Mouse (Mus musculus) left cerebral cortex, postnatal 10 days (tissue): ENCODE results near the gene Plp2. TPM values are rescaled to one million over a fixed set of nuclear protein-coding genes. Genes with fewer than 3 reads are reported as not detected.

Source experiments
- total RNA-seq, 2 experiments: library from RNA; stranded (reverse); gene quantifications; 2 replicates each; pipeline ENCODE4 v1.2.3; 2021

Plp2 gene
- total RNA-seq, 2 experiments from 2014 or later, result 15.6 to 18.1 TPM

Other genes with a start within 250 kb of the Plp2 start
- under 1 TPM in 1 of 2 experiments, not detected in 1; 0.62 TPM for gene Foxp3, start 97.7 kb downstream of the Plp2 start, total RNA-seq
- gene Ppp1r3f, start 97.1 kb downstream of the Plp2 start, total RNA-seq, result 10 to 100 TPM; 13.5 to 15.9 TPM
- gene Ccdc22, start 65.9 kb downstream of the Plp2 start, total RNA-seq, result 10 to 100 TPM; 22.8 to 25.9 TPM
- under 1 TPM; 0.08 to 0.17 TPM for gene Cacna1f, start 64.3 kb downstream of the Plp2 start, total RNA-seq
- gene Syp, start 32.9 kb downstream of the Plp2 start, total RNA-seq, result 1,000 to 10,000 TPM; 1,744 to 1,801 TPM
- 1 to 10 TPM; 1.2 to 1.3 TPM for gene Prickle3, start 14.1 kb downstream of the Plp2 start, total RNA-seq
- under 1 TPM; 0.12 to 0.34 TPM for gene Magix, start 9.9 kb upstream of the Plp2 start, total RNA-seq
- 10 to 100 TPM; 37.1 to 39.3 TPM for gene Gpkow, start 25.7 kb upstream of the Plp2 start, total RNA-seq
- 10 to 100 TPM; 38.5 to 43.3 TPM for gene Wdr45, start 42.9 kb upstream of the Plp2 start, total RNA-seq
- gene Gm45208, start 50.9 kb upstream of the Plp2 start, total RNA-seq, result under 1 TPM in 1 of 2 experiments, not detected in 1; 0.69 TPM
- gene Praf2, start 57.0 kb upstream of the Plp2 start, total RNA-seq, result 100 to 1,000 TPM in 1 of 2 experiments, 10 to 100 TPM in 1; 97.3 to 105 TPM
- 10 to 100 TPM; 28.9 to 29.7 TPM for gene Ccdc120, start 79.5 kb upstream of the Plp2 start, total RNA-seq
- gene Tfe3, start 91.2 kb upstream of the Plp2 start, total RNA-seq, result 10 to 100 TPM; 30.0 to 35.6 TPM
- gene Gripap1, start 118.4 kb upstream of the Plp2 start, total RNA-seq, result 10 to 100 TPM; 79.5 to 84.6 TPM
- 10 to 100 TPM; 10.9 to 11.3 TPM for gene Kcnd1, start 150.9 kb upstream of the Plp2 start, total RNA-seq
- gene Otud5, start 170.0 kb upstream of the Plp2 start, total RNA-seq, result 10 to 100 TPM; 64.5 to 65.6 TPM
- 10 to 100 TPM; 43.7 to 44.9 TPM for gene Pim2, start 206.9 kb upstream of the Plp2 start, total RNA-seq
- gene Slc35a2, start 212.6 kb upstream of the Plp2 start, total RNA-seq, result 10 to 100 TPM; 43.4 to 47.5 TPM
- gene Pqbp1, start 227.9 kb upstream of the Plp2 start, total RNA-seq, result 10 to 100 TPM; 77.7 to 81.3 TPM
- gene Timm17b, start 228.0 kb upstream of the Plp2 start, total RNA-seq, result 10 to 100 TPM; 25.5 to 34.1 TPM
- not detected for gene Gm10491, start 236.4 kb upstream of the Plp2 start, total RNA-seq
- not detected for gene Gm10490, start 238.2 kb upstream of the Plp2 start, total RNA-seq
- gene Pcsk1n, start 248.4 kb upstream of the Plp2 start, total RNA-seq, result 100 to 1,000 TPM; 287 to 317 TPM